Mouse (Mus musculus): ENCODE results near the gene Txndc16. TPM values are rescaled to one million over a fixed set of nuclear protein-coding genes. Genes with fewer than 3 reads are reported as not detected.
A peak's percentile ranks its signal among the peaks of the same experiment; 100 is the strongest.

Txndc16 gene
- total RNA-seq (2021), result 10 to 100 TPM; 13.1 to 14.7 TPM
- long read RNA-seq, experiment 1, full-length matches to known transcripts, result 17 of 27 reads
- long read RNA-seq, experiment 1, partial matches to known transcripts, result 1 of 27 reads
- long read RNA-seq, experiment 1, other reads (novel, unspliced or antisense), result 9 of 27 reads
- long read RNA-seq, experiment 2, full-length matches to known transcripts, result 12 of 22 reads
- long read RNA-seq, experiment 2, partial matches to known transcripts, result 1 of 22 reads
- long read RNA-seq, experiment 2, other reads (novel, unspliced or antisense), result 9 of 22 reads

DNA sequence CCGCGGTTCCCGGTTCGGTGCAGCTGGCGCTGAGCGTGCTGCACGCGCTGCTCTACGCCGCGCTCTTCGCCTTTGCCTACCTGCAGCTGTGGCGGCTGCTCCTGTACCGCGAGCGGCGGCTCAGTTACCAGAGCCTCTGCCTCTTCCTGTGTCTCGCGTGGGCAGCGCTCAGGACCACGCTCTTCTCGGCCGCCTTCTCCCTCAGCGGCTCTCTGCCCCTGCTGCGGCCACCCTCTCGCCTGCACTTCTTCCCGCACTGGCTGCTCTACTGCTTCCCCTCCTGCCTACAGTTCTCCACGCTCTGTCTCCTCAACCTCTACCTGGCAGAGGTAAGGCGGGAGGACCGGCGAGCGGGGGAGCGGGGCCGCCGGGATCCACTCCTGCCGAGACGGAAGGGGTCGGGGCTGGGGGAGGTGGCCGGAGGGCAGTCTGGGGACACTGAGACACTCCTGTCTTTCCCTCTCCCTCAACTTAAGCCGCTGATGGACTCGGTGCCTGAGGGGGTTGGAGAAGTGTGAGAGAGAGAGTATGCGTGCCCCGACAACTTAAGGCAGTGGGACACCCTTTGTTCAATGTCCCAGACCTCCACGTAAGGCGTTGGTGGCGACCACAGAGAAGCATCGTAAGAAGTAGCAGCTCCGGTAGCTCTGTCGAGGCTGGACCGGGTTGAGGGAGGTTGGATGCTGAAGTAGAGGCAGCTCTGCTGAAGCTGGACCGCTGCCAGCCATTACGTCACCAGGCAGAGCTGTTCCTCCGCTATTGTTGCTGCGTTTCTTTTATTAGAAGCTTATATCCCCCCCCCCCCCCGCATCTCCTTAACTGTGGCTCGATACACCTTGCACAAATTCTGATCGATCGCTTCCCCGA is at the start of gene Txndc16:
Gene Txndc16 (minus strand): TSS at position 239 of the 867 bp plus-strand sequence.
- DNase-seq (ENCODE audit: low spot score in 2 of 2), result peak; percentile 62 to 82

DNA sequence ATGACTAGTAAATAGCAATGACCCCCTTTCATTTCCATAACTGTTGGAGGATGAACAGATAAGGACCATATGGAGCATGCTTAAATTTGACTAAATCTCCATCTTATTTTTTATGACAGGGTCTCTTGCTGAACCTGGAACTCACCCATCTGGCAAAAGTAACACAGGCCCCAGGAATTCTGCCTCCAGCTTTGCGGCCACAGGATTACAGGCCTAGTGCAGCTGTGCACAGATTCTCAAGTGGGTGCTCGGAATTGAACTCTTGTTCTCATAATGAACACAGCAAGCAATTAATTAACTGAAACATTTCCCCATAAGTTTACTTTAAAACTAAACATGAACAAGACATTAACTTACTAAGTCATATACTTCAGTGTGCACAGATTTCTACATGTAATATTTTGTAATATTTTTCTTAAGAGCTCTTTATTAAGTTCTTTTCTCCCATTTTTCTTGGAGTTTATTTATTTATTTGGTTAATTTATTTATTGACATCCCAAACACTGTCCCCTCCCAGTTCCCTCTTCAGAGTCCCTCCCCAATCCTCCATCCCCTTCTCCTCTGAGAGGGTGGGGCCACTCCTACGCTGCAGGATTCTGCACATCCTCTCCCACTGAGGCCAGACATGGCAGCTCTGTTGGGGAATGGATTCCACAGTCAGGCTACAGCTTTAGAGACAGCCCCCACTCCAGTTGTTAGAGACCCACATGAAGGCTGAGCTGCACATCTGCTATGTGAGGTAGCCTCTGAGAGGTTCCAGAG is 43.9 kb upstream of the Txndc16 start:
- DNase-seq (ENCODE audit: low spot score in 2 of 2), result no peak

DNA sequence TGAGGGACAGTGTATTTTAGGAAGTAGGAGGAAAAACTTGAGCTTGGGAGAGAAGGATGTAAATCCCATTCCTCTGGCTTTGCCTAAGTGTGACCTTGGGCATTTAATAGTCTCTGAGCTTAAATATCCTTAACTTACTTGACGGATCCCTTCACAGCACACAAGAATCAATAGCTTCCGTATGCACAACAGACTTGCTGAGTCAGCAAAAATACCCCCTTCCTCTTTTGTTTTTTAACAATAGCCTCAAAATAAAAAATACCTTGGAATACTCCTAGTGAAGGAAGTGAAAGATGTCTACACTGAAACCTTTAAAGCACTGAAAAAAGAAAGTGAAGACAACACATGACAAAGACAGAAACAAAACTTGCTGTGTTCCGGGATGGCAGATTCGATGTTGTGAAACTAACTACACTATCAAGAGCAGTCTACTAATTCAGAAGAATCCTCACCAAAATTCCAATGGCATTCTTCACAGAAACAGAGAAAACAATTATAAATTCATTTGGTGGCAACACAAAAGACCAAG is 31.5 kb upstream of the Txndc16 start:
- DNase-seq (ENCODE audit: low spot score in 2 of 2), result no peak

DNA sequence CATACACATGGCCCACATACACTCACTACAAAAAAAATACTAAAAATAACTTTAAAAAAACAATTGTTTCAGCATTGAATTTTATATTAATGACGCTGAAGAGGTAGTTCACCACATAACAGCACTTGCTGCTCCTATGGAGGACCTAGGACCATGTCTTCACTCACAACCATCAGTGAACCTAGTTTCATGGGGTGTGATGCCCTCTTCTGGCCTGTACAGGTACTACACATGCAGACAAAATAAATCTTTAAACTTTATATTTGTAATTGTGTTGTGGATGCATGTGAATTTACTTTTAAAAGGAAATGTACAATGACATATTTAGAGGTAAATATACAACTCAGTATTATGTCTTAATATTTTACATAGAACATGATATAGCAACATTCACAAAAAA is 21.5 kb upstream of the Txndc16 start:
- DNase-seq (ENCODE audit: low spot score in 2 of 2), result no peak

DNA sequence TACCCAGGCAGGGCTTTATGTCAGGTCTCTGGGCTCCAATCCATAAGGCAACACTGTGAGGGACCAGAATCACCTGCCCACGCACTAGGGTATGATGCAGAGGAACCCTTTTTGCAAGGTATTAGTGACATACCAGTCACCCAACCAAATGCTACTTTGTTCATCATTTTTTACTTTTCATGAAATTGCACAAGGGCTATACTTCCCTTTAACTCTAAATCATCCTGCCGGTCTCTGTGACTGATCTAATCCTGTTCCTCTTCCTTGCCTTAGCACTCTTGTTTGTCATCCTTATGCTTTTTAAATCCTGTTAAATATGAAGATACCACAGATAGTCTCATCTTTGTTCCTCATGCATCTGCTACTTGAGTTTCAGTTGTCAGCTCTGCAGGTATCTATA is 18.9 kb upstream of the Txndc16 start:
- DNase-seq (ENCODE audit: low spot score in 2 of 2), result no peak

DNA sequence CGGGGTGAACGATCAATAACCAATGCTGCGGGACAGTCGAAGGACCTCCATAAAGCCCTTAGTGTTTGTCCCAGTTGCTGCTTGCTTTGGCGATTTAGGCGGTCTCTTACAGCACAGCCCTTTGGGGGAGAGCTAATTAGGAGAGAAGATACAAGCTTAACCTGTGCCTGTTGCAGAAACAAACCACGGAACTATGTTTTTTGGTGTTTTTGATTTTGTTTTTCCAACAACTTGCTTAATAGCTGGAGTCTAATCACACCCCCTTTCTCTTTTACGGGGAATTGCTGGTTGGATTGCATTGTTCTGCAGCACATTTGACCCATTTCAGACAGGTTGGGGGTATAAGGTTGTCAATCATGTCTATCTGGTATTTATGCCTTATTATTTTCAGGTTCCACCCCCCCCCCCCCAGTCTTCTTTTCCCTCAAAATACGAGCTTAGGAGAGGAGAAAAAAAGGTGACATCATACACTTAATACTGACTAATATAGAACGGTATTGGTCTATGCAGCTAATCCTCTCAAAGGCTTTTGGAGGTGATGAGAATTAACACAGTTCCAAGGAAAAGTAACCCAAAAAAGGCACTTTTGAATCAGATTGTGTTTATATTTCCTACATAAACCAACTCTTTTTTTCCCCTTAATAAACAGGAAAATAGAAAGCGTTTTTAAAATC is 966 bp upstream of the Txndc16 start:
- DNase-seq (ENCODE audit: low spot score in 2 of 2), result no peak

DNA sequence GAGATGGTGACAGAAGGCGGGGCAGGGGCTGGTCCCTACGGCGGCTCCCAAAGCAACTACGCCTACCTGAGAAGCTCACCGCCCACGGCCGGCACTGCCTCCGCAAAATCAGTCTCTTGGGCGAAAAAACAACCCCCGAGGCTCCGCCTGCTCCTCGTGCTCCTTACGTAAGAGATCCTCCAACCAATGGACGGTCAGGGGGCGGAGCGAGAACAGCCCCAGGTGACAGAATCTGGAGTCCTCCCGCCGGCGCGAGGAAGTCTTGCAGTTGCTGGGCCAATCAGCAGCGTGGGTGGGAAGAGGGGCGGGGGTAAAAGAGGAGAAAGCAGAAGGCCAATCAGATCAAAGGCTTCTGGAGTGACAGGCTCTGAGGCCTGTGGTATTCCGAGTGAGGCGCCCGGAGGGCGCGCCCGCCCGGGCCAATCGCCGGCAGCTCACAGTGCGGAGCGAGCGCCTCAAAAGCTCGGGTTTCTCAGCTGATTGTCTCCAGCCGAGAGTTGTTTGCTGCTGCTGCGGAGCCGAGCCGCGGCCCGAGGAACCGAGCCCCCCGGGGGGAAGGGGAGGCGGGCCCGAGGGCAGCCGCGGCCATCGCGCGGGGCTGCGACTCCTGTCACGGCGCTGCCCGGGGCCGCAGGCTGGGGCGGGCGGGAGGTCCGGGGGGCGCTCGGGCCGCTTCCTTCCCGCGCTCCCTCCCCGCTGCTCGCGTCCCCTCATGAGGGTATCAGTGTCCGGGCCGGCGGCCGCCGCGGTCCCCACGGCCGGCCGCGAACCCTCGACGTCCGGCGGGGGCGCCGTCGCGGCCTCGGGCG is 643 bp downstream of the Txndc16 start, which contains the start of gene Gpr137c:
Gene Gpr137c (plus strand): TSS at position 437 of the 809 bp plus-strand sequence.
- DNase-seq (ENCODE audit: low spot score in 2 of 2), result peak; percentile 87 to 97

DNA sequence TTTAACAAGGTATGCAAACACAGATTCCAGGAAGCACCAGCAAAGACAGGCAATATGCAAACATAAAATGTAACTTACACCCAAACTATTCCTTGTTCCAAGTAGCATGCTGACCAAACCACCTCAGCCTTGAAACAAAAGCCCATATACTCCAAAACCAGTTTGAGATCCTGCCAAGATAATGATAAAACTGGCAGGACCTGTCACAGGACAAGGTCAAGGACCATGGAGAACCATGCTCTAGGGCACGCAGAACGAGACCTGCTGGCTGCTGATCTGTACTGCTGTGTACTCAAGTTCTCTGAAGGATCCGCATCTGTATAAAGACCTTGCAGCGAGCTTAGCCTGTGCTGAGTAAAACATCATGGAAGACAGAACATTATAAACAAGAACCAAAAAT is 2.4 kb downstream of the Txndc16 start:
- no peak for DNase-seq (ENCODE audit: low spot score in 2 of 2)

DNA sequence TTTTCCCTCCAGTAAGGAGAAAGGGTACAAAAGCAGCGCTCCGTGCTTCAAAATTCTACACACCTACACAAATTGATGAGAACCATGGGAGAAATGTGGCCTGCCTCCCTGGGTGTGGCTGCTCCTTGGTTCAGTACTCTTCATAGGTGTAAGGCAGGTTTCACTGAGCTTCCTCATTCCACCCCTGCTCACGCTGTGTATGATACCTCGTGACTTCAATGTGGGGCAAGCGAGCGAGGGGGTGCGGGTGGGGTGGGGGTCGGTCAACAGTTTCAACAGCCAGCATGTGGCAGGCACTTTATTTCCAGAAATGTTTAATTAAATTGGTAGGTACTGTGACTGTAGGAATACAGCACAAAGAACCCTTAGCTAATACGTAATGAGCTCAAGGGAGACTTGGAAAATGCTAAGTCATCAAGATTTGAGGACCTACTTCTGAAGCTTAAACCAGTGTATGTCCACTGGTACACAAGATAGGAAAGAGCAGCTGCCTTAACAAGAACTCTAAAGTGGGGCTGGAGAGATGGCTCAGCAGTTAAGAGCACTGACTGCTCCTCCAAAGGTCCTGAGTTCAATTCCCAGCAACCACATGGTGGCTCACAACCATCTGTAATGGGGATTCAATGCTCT is 3.3 kb downstream of the Txndc16 start:
- DNase-seq (ENCODE audit: low spot score in 2 of 2), result no peak

DNA sequence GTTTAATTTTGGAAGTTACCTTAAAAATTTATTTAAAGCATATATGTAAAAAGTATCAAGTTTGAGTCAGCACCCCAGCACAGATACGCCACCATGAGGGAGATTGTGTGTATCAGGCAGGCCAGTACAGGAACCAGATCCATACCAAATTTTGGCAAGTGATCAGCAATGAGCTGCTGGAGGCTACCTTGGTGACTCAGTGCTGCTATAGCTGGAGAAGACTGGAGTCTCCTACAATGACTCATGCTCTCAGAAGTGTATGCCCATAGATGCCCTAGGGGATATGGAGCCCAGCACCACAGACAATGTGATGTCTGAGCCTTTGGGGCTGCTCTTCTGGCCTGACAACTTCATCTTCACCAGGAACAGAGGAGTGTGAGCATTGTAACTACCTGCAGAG is 8.7 kb downstream of the Txndc16 start:
- no peak for DNase-seq (ENCODE audit: low spot score in 2 of 2)

DNA sequence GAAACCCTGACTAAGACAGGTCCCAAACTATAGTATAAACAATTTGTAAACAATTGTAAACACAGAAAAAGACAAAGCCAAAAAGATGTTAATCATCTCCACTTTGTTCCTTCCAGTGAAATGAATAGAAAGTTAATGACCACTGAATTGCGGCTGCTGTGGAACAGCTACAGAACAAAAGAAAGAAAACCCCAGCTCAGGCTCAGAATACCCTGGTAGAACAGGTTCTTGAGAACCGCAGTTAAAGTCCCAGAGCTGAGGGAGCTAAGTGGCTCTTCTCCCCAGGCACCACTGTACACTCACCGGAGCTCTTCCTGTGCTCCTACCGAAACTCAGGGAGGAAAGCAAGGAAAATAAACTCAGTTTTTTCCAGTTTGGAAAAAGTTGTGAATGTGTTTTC is 9.4 kb downstream of the Txndc16 start:
- DNase-seq (ENCODE audit: low spot score in 2 of 2), result no peak

DNA sequence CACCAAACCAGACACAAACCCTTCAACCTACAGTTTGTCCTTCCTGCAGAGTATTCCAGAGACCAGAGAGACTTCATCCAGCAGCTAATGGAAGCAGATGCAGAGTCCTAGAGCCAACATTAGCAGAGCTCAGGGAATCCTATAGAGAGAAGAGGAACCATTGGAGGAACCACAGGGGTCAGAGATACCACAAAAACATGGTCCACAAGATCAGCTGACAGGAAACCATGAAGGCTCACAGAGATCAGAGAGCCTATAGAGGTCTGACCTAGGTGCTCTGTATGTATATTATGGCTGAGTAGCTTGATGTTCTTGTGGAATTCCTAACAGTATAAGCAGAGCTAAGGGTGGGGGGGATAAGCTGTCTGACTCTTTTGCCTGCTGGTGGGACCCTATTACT is 19.5 kb downstream of the Txndc16 start:
- no peak for DNase-seq (ENCODE audit: low spot score in 2 of 2)

DNA sequence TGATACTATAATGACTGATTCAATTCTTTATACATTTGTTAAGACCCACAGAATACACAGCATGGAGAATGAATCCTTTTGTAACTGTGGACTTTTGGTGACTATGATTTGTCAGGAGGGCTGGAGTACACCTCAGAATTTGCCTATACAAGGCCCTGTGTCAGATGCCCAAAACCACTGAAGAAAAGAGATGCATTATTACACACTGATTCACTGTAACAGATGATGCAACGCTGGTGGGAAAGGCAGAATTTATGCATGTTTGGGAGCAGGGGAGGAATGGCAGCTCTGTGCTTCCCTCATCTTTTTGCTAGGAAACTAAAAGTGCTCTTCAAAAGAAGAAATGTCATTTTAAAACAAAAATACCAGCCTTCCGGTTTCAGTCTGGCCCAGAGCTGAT is 29.1 kb downstream of the Txndc16 start:
- no peak for DNase-seq (ENCODE audit: low spot score in 2 of 2)

DNA sequence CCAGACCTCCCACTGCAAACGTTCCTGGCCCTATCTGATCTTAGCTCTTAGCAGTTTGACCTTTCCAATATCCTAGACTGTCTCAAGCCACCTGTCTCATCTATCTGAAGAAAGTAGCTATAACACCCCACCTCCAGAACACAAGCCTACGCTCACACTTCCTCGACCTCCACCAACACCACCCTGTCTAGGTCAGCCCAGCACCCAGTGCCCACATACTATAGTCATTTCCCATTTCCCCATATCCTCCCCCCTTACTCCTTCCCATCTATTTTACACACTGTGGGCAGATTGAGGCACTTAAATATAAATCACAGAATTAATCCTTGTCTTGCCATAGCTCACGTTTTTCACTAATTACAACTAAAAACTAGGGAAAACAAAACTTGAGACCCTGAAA is 38.5 kb downstream of the Txndc16 start:
- no peak for DNase-seq (ENCODE audit: low spot score in 2 of 2)

DNA sequence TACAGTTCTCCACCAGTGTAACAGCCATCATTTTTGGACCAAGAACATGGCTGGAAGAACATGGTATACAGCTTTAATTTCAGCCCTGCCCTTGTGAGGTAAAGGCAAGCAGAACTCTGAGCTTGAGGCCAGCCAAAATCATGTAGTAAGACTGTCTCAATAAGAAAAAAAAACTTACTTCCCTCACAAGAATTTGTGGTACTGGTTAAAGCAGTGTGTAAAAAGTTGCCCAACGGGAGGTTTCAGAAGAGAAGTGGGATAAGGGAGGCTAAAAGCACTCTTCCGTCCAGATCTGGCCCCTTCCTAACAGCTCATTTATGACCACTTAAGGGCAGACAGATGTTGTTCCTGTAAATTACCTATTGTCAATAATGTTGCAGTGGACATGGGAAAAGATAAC is 40.5 kb downstream of the Txndc16 start:
- DNase-seq (ENCODE audit: low spot score in 2 of 2), result no peak

DNA sequence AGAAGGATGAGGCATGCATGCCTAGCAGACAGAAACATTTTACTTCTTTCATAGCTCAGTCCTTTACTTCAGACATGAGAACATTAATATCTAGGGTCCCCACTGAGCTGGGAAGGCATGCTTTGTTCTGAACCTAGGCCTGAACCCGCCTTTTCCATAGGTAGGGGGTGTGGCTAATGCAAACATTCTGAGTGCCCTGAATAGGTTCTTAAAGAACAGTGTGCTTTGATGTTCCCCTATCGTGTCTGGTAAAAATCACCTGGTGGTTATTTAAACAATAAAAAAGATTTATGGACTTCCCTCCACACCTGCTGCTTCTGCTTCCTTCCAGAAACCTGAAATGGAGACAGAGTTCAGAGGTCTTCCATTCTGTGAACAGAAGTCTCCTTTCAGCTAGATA is 40.9 kb downstream of the Txndc16 start:
- DNase-seq (ENCODE audit: low spot score in 2 of 2), result no peak

DNA sequence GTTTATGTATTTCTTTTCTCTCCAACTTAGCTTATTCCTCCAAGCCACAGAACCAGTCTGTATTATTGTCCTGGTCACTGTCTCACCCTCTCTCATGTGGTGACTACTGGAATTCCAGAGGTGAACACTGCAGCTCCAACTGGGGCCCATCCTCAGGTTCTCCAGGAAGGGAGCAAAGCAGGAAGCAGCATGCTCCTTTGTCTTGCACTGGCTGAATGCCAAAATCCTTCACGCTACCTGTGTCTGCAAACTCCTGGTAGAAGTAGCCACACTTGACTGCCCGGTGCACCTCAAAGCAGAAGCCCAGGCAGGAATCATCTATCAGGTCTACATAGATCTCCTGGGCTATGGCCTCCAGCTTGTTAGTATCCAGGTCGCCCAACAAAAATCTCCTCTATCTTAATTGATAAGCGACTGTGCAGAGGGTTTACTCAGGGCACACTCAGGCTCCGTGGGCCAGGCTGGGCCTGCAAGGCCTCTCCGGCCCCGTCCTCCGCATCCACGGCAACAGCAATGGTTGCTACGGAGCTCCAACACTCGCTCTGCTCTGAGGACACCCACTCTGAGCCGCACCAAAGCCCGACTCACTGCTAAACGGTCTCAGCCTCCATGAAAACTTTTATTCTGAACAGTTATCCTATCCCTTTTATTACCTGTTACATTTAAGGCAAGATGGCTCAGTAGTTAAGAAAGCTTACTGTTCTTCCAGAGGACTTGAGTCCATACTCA is 45.0 kb downstream of the Txndc16 start:
- no peak for DNase-seq (ENCODE audit: low spot score in 2 of 2)

DNA sequence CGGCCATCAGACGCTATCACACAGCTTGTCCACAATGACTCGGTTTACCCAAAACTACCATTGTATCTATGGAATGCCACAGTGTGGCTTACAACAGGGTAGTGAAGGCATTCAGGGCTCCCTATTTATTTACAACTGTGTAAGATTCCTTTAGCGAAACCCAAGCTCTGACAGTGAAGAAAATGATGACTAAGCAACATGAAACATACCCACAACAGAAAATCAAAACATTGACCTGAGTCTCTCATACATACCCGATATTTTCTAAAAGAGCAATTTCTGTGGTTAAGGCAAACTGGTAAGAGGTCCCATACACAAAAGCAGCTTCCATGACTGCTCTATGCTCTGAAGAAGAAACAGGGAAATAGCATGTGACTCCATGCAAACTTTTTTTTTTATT is 47.9 kb downstream of the Txndc16 start:
- DNase-seq (ENCODE audit: low spot score in 2 of 2), result no peak

DNA sequence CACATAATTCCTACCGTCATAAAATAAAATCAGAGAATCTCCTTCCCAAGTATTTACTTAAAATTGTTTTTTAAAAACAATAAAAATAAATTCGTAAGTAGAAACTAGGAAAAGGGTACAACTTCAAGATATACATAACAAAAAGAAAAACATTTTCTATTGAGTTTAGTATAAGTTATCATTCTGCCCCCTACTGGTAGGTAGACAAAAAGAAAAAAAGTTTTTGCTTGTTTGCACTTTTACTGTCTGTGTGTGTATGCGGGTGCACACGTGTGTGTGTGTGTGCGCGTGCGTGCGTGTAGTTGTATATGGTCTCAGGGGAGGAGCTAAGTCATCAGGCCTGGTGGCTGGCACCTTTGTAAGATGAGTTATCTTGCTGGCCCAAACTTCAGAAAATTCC is 52.8 kb downstream of the Txndc16 start:
- no peak for DNase-seq (ENCODE audit: low spot score in 2 of 2)
